Mouse (Mus musculus): ENCODE results near the gene C1qtnf2.

Gene C1qtnf2

DNA sequence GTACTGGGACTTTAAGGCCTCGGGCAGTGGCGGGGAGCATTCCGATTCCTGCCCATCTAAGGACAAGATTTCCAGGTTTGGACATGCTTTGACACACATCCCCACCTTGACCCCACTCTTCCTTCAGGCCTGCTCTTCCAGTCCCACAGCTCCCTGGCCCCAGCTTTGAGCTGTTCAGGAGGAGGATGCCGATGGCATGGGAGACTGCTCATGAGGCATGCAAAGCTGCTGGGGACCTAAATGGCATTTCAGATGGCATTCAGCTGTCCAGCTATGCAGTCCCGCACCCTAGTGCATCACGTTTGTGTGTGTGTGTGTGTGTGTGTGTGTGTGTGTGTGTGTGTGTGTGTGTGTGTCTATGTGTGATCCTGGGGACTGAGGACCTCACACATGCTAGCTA, 63.0 kb downstream of the C1qtnf2 start:
- no peak for DNase-seq (ENCODE audit: low read depth, low spot score)

DNA sequence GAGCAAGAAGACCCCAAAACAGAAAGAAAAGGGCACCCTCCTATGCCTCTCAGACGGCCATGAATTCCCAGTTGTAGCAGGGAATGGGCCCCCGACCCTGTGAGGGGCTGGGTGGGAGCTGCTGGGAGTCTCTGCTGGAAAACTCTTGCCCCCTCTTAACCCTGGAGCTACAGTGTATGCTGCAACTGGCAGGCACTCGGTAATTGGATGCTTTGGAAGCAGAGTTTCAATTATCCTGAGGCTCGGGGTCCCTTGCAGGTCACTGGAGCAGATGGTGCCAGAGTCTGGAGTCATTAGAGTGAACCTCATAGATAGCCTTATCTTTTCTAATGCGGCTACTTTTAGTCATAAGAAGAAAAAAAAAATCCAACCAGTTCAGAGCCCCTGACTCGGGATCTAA, 65.8 kb downstream of the C1qtnf2 start:
- DNase-seq (ENCODE audit: low read depth, low spot score), result no peak
